Mouse (Mus musculus): ENCODE data around the gene Sox5. TPM values are rescaled to one million over a fixed set of nuclear protein-coding genes. Genes with fewer than 3 reads are reported as not detected.
A peak's percentile ranks its signal among the peaks of the same experiment; 100 is the strongest.

Gene Sox5
- polyA plus RNA-seq, 1 experiment from 2014 or later, result 34.6 TPM

DNA sequence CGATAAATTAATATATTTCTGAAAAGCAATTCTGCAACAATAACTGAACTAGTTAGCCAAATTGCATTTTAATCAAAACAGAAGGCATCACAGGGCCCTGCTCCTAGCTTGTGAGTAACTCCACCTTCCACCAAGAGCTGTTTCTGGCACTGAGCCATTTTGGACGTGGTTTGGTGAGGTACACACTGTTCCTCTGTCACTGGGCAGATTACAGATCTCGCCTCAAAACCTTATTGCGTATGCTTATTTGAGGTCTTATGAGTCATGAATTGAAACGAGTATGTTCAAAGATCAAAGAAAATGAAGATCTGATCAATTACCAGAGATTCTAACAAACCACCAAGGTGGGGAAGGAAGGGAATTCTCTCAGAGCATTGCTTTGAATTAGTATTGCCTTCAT is 22.5 kb upstream of the Sox5 start:
- no peak overlapping the region for H3K9ac ChIP-seq (replicated peaks; ENCODE audit: low read depth, low read length)
- H3K4me3 ChIP-seq (ENCODE audit: low read depth, low read length), result no peak overlapping the region
- ATAC-seq (ENCODE audit: low read depth), result no peak
- WGBS, result 88% methylated on average over 5 of the region's 5 CpGs
- H3K27ac ChIP-seq (ENCODE audit: low read depth, low read length), result no peak overlapping the region
- H3K27me3 ChIP-seq (ENCODE audit: control insufficient read depth, insufficient read depth, low read length), result no peaks in the 10 kb centered on the region; the same call in 1 of the 2 replicates
- H3K4me2 ChIP-seq (ENCODE audit: low read depth, low read length), result no peak overlapping the region
- H3K36me3 ChIP-seq (ENCODE audit: control insufficient read depth, insufficient read depth, low read length), result no peaks in the 10 kb centered on the region
- H3K4me1 ChIP-seq (ENCODE audit: control insufficient read depth, insufficient read depth, low read length), result no peaks in the 10 kb centered on the region
- H3K9me3 ChIP-seq (ENCODE audit: control insufficient read depth, low read length), result no peaks in the 10 kb centered on the region

DNA sequence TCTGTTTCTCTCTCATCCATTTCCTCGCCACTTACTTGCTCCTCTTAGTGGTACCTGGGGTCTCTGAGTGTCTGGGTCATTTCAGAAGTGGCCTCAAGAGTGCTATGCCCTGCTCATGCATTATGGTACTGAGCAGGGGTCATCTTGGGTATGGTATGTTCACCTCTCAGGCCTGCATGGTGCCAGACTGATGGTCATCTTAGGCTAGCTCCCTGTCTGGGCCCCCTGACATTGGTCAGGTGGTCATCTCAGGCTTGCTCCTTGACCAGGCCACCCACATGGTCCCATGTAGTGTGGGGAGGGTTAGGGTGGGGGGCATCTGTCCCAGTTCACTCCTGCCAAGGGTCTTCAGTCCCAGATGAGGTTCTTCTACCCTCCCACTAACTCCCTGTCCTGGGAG is 21.3 kb upstream of the Sox5 start:
- H3K27me3 ChIP-seq (ENCODE audit: control insufficient read depth, insufficient read depth, low read length), result no peaks in the 10 kb centered on the region; the same call in 1 of the 2 replicates
- no peak overlapping the region for H3K27ac ChIP-seq (ENCODE audit: low read depth, low read length)
- no peak overlapping the region for H3K4me2 ChIP-seq (ENCODE audit: low read depth, low read length)
- no peak overlapping the region for H3K4me3 ChIP-seq (ENCODE audit: low read depth, low read length)
- H3K9ac ChIP-seq (replicated peaks; ENCODE audit: low read depth, low read length), result no peak overlapping the region
- no peaks in the 10 kb centered on the region for H3K9me3 ChIP-seq (ENCODE audit: control insufficient read depth, low read length)
- H3K36me3 ChIP-seq (ENCODE audit: control insufficient read depth, insufficient read depth, low read length), result no peaks in the 10 kb centered on the region
- ATAC-seq (ENCODE audit: low read depth), result no peak
- no peaks in the 10 kb centered on the region for H3K4me1 ChIP-seq (ENCODE audit: control insufficient read depth, insufficient read depth, low read length)
- WGBS, result 91% methylated on average over 1 of the region's 1 CpGs

DNA sequence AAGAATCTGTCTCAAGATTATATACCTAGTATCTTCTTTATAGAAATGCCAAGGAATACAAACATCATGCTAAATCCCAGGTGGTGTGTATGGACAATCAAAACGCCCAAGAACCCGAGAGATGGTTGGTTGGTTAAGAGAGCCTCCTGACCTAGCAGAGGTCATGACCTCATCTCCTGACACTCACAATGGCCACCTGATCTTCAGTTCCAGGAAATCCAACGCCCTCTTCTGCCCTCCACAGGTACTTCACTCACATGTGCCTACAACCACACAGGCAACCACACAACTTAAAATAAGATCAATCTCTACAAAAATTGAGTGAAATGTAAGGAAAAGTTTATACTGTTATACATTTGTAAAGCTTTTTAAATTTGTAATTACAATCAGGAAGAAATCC is 12.6 kb upstream of the Sox5 start:
- H3K4me3 ChIP-seq (ENCODE audit: low read depth, low read length), result no peak overlapping the region
- H3K4me1 ChIP-seq (ENCODE audit: control insufficient read depth, insufficient read depth, low read length), result no peaks in the 10 kb centered on the region
- H3K27me3 ChIP-seq (ENCODE audit: control insufficient read depth, insufficient read depth, low read length), result no peaks in the 10 kb centered on the region
- no peak overlapping the region for H3K4me2 ChIP-seq (ENCODE audit: low read depth, low read length)
- no peak for ATAC-seq (ENCODE audit: low read depth)
- WGBS, result 81% methylated on average over 3 of the region's 3 CpGs
- no peak overlapping the region for H3K27ac ChIP-seq (ENCODE audit: low read depth, low read length)
- no peak overlapping the region for H3K9ac ChIP-seq (replicated peaks; ENCODE audit: low read depth, low read length)
- H3K36me3 ChIP-seq (ENCODE audit: control insufficient read depth, insufficient read depth, low read length), result no peaks in the 10 kb centered on the region
- no peaks in the 10 kb centered on the region for H3K9me3 ChIP-seq (ENCODE audit: control insufficient read depth, low read length)

DNA sequence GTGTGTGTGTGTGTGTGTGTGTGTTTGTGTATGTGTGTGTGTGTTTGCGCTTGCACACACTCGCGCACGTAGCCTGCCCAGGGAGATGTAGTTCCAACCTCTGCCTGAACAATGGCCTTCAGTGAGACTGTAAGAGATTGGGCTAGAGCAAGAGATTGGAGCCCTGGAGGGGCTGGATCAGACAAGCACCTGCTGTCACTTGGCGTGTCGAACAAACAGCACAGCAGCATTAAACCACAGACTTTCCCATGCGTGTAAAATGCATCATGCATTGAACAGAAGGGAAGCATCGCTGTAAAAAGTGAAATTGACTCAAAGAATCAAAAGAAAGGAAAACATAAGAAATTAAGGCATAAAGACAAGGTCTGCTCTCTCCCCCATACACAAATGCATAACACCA is 11.1 kb upstream of the Sox5 start:
- ATAC-seq (ENCODE audit: low read depth), result no peak
- no peak overlapping the region for H3K9ac ChIP-seq (replicated peaks; ENCODE audit: low read depth, low read length)
- H3K9me3 ChIP-seq (ENCODE audit: control insufficient read depth, low read length), result no peaks in the 10 kb centered on the region
- H3K4me3 ChIP-seq (ENCODE audit: low read depth, low read length), result no peak overlapping the region
- no peak overlapping the region for H3K27ac ChIP-seq (ENCODE audit: low read depth, low read length)
- H3K4me1 ChIP-seq (ENCODE audit: control insufficient read depth, insufficient read depth, low read length), result no peaks in the 10 kb centered on the region
- H3K27me3 ChIP-seq (ENCODE audit: control insufficient read depth, insufficient read depth, low read length), result no peaks in the 10 kb centered on the region
- no peak overlapping the region for H3K4me2 ChIP-seq (ENCODE audit: low read depth, low read length)
- no peaks in the 10 kb centered on the region for H3K36me3 ChIP-seq (ENCODE audit: control insufficient read depth, insufficient read depth, low read length)
- WGBS, result 83% methylated on average over 8 of the region's 8 CpGs

DNA sequence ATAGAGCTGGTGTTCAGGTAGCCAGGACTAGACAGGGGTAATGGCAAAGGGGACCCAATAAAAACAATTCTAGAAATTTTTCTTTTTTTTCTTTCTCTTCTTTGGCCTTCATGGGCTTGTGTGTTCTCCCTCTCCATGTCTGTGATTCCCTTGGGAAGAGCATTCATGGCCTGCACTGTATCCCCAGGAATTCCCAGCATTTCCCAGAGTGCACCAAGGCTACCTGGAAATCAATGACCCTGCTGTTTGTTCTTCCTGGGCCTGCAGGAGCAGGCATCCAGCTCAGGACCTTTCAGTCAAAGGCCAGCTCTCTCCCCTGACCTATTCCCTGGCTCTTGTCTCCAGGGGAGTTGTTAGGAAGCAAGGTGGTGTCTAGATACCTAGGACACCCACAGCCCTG is 1.5 kb upstream of the Sox5 start:
- no peak overlapping the region; the same call in 1 of the 2 replicates for H3K4me2 ChIP-seq (ENCODE audit: low read depth, low read length)
- no peaks in the 10 kb centered on the region for H3K9me3 ChIP-seq (ENCODE audit: control insufficient read depth, low read length)
- H3K27ac ChIP-seq (ENCODE audit: low read depth, low read length), result no peak overlapping the region
- no peak for ATAC-seq (ENCODE audit: low read depth)
- no peak overlapping the region for H3K9ac ChIP-seq (replicated peaks; ENCODE audit: low read depth, low read length)
- peaks cover 3% of the 10 kb centered on the region; the same call in 1 of the 2 replicates for H3K4me1 ChIP-seq (ENCODE audit: control insufficient read depth, insufficient read depth, low read length)
- H3K36me3 ChIP-seq (ENCODE audit: control insufficient read depth, insufficient read depth, low read length), result no peaks in the 10 kb centered on the region
- H3K4me3 ChIP-seq (ENCODE audit: low read depth, low read length), result no peak overlapping the region
- no peaks in the 10 kb centered on the region for H3K27me3 ChIP-seq (ENCODE audit: control insufficient read depth, insufficient read depth, low read length)

DNA sequence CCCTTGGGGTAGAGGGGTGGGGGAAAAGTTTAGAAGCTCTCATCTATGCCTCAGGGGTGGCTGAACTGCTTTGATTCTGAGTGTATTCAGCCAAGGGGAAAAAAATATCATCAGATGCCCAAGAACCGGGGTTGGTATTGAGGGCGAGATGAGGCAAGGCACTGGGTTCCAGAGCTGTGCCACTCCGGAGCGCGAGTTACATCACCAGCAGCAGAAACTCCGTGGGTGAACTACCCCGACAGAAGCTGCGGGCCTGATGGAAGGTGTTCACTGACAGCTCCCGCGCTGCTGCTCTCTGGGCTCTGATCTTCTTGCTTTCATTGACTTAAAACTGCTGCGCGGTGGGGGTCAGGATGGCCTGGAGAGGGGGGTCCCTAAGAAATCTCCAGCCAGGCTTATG is 1.1 kb upstream of the Sox5 start:
- no peak for ATAC-seq (ENCODE audit: low read depth)
- Histone ChIP-seq H3K27me3 (ENCODE audit: control insufficient read depth, insufficient read depth, low read length) (no peaks in the 10 kb centered on the region), H3K4me3 (ENCODE audit: low read depth, low read length) (peak overlapping the region; percentile 72), H3K4me2 (ENCODE audit: low read depth, low read length) (peak overlapping the region; percentile 90), H3K9ac (replicated peaks; ENCODE audit: low read depth, low read length) (peak overlapping the region; percentile 80; the same call in 1 of the 2 replicates), H3K9me3 (ENCODE audit: control insufficient read depth, low read length) (no peaks in the 10 kb centered on the region), H3K36me3 (ENCODE audit: control insufficient read depth, insufficient read depth, low read length) (no peaks in the 10 kb centered on the region), H3K4me1 (ENCODE audit: control insufficient read depth, insufficient read depth, low read length) (peaks cover 3% of the 10 kb centered on the region; the same call in 1 of the 2 replicates), H3K27ac (ENCODE audit: low read depth, low read length) (no peak overlapping the region)
- 13% methylated on average over 12 of the region's 12 CpGs for WGBS

DNA sequence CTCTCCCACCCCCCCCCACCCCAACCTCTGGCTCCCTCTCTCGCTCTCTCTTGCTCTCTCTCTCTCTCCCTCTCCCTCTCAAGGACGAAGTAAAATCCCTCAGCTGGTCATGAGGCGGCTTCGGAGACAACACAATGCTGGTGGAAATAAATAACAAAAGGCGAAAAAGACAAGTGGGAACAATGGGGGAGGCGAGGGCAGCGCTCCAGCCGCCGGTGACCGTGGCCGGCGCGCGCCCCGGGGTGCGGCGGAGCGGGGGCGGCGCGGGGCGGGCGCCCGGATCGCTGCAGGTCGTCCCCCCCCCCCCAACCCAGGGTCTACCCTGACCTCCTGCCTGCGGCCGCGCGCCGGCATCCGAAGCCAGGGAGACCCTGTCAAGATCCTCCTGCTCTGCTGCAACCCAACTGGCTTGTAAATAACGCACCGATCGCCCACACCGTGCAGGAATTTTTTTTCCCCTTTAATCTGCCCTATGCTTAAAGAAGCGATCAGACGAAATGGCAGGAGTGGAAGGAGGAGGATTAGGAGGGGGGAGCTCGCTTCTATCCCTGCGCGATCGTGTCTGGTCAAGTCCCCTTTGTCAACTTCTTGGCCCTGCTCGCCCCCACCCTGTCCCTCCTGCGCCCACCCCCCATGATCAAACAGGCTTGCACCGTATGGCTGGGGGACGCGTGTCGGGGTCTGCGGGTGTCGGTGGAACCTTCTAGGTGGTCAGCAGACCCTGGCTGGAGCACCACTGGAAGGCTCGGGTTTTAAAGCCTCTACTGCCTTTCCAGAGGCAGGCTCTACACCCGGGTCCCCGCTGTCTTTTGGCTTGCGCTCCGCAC is 467 bp upstream of the Sox5 start:
- peak overlapping the region; percentile 80 for H3K27ac ChIP-seq (ENCODE audit: low read depth, low read length)
- H3K9me3 ChIP-seq (ENCODE audit: control insufficient read depth, low read length), result no peaks in the 10 kb centered on the region
- peak overlapping the region; percentile 72 for H3K4me3 ChIP-seq (ENCODE audit: low read depth, low read length)
- no peaks in the 10 kb centered on the region for H3K36me3 ChIP-seq (ENCODE audit: control insufficient read depth, insufficient read depth, low read length)
- H3K4me1 ChIP-seq (ENCODE audit: control insufficient read depth, insufficient read depth, low read length), result peaks cover 3% of the 10 kb centered on the region; the same call in 1 of the 2 replicates
- peak; percentile 71 for ATAC-seq (ENCODE audit: low read depth)
- peak overlapping the region; percentile 80 for H3K9ac ChIP-seq (replicated peaks; ENCODE audit: low read depth, low read length)
- no peaks in the 10 kb centered on the region for H3K27me3 ChIP-seq (ENCODE audit: control insufficient read depth, insufficient read depth, low read length)
- under 1% methylated on average over 47 of the region's 55 CpGs for WGBS
- H3K4me2 ChIP-seq (ENCODE audit: low read depth, low read length), result peak overlapping the region; percentile 90

DNA sequence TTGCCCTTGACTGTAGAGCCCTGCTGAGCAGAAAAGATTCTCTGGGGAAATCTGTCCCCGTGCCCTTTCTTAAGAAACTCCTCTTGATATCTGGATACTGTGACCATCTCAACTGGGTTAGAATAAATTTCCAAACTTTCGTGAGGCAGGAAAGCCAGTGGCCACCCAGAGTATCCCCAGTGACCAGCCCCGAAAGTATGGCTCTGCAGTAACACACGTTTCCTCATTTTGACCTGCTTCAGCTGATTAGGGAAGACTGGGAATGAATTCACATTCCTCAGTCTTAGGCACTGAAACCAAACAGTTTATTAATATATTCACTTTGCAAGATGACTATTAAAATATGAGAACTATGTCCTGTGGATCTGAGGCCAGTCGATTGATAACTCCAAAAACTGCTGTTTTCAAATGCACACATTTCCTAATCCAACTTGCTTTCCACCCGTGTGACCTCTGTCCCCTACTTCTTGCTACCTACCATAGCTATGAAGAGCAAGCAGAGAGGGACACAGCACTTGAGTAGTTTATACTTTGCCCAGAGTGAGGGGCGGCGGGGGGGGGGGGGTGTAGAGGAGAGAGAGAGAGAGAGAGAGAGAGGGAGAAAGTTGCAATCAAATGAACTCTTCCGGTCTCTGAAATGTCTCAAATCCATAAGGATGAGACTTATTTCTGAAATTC is 1.0 kb downstream of the Sox5 start:
- no peak for ATAC-seq (ENCODE audit: low read depth)
- peak overlapping the region; percentile 72 for H3K4me3 ChIP-seq (ENCODE audit: low read depth, low read length)
- H3K36me3 ChIP-seq (ENCODE audit: control insufficient read depth, insufficient read depth, low read length), result no peaks in the 10 kb centered on the region
- peaks cover 3% of the 10 kb centered on the region; the same call in 1 of the 2 replicates for H3K4me1 ChIP-seq (ENCODE audit: control insufficient read depth, insufficient read depth, low read length)
- WGBS, result 17% methylated on average over 9 of the region's 9 CpGs
- H3K4me2 ChIP-seq (ENCODE audit: low read depth, low read length), result peak overlapping the region; percentile 90
- H3K27ac ChIP-seq (ENCODE audit: low read depth, low read length), result no peak overlapping the region
- no peaks in the 10 kb centered on the region for H3K9me3 ChIP-seq (ENCODE audit: control insufficient read depth, low read length)
- H3K9ac ChIP-seq (replicated peaks; ENCODE audit: low read depth, low read length), result no peak overlapping the region
- H3K27me3 ChIP-seq (ENCODE audit: control insufficient read depth, insufficient read depth, low read length), result no peaks in the 10 kb centered on the region
